Mouse (Mus musculus) limb, embryonic 14.5 days (tissue): Measurements from ENCODE around the gene Nedd4. TPM values are rescaled to one million over a fixed set of nuclear protein-coding genes. Genes with fewer than 3 reads are reported as not detected.
"Not testable (repeated sequence)": the region's sequence is repeated elsewhere in the genome, so short reads cannot be mapped to it uniquely, and the experiment has no call there.

Experiments used
- ATAC-seq: fragments of 200-750 bp; cut with Nextera tagmentation; 2 replicates; pipeline ENCODE4 v1.8.0; 2017; ENCODE audit warnings: low read depth, moderate number of reproducible peaks, moderate TSS enrichment; ENCODE audit not compliant: low FRiP score
- DNase-seq: peaks from one replicate; pipeline ENCODE4 v3.0.0-alpha.2; 2015; ENCODE audit warnings: low spot score
- H3K27ac ChIP-seq: fragments of 300-500 bp; sonication (generic); replicated peaks from 2 replicates; pipeline ENCODE4 v1.5.1; 2014; ENCODE audit warnings: low read depth, mild to moderate bottlenecking, low read length, moderate library complexity, mixed read lengths
- H3K27me3 ChIP-seq: fragments of 300-500 bp; sonication (generic); 2 replicates; pipeline ENCODE4 v1.6.1; 2014; ENCODE audit warnings: low read length, mixed read lengths; ENCODE audit not compliant: control insufficient read depth, insufficient read depth
- H3K36me3 ChIP-seq: fragments of 300-500 bp; sonication (generic); 2 replicates; pipeline ENCODE4 v1.6.1; 2014; ENCODE audit warnings: mild to moderate bottlenecking, low read length, moderate library complexity, mixed read lengths; ENCODE audit not compliant: control insufficient read depth, insufficient read depth
- H3K4me1 ChIP-seq: fragments of 300-500 bp; sonication (generic); 2 replicates; pipeline ENCODE4 v1.6.1; 2014; ENCODE audit warnings: antibody characterized with exemption, low read length, mixed read lengths; ENCODE audit not compliant: control insufficient read depth, insufficient read depth
- H3K4me2 ChIP-seq: fragments of 300-500 bp; sonication (generic); replicated peaks from 2 replicates; pipeline ENCODE4 v1.6.1; 2014; ENCODE audit warnings: low read depth, mild to moderate bottlenecking, low read length, moderate library complexity; ENCODE audit not compliant: severe bottlenecking
- H3K4me3 ChIP-seq: fragments of 300-500 bp; sonication (generic); replicated peaks from 2 replicates; pipeline ENCODE4 v1.5.1; 2014; ENCODE audit warnings: low read length
- H3K9ac ChIP-seq: fragments of 300-500 bp; sonication (generic); 2 replicates; pipeline ENCODE4 v1.6.1; 2014; ENCODE audit warnings: mild to moderate bottlenecking, low read depth, low read length, moderate library complexity; ENCODE audit not compliant: severe bottlenecking
- H3K9me3 ChIP-seq: fragments of 300-500 bp; sonication (generic); 2 replicates; pipeline ENCODE4 v1.6.1; 2016; ENCODE audit warnings: low read length; ENCODE audit not compliant: control insufficient read depth
- POLR2A ChIP-seq: fragments of 200-500 bp; IDR thresholded peaks from 2 replicates; pipeline ENCODE4 v1.8.0; 2012; ENCODE audit warnings: inconsistent platforms, mild to moderate bottlenecking, moderate library complexity, borderline replicate concordance; ENCODE audit not compliant: insufficient read depth, insufficient read length; ENCODE audit errors: extremely low read depth
- WGBS: fragments of 180-500 bp; shearing (Covaris S2); extraction: QIAGEN DNeasy Blood & Tissue Kit; methylation state at CpG from one replicate; pipeline ENCODE4 v1.1.7; 2014; 5-methylcytosine and 5-hydroxymethylcytosine counted together
- polyA plus RNA-seq, 2 experiments: library from polyadenylated mRNA; depleted of rRNA in 1 of 2; stranded (reverse) in 1 of 2; unstranded in 1 of 2; fragments of >200 nt; fragmentation: Nextera tagmentation in 1 of 2; extraction: Ambion mirVana in 1 of 2; gene quantifications; 2 replicates each; pipeline versions ENCODE4 v1.2.1 to v1.2.3; 2012 to 2014

Gene Nedd4
- polyA plus RNA-seq, 2 experiments: 684 to 859 TPM

DNA sequence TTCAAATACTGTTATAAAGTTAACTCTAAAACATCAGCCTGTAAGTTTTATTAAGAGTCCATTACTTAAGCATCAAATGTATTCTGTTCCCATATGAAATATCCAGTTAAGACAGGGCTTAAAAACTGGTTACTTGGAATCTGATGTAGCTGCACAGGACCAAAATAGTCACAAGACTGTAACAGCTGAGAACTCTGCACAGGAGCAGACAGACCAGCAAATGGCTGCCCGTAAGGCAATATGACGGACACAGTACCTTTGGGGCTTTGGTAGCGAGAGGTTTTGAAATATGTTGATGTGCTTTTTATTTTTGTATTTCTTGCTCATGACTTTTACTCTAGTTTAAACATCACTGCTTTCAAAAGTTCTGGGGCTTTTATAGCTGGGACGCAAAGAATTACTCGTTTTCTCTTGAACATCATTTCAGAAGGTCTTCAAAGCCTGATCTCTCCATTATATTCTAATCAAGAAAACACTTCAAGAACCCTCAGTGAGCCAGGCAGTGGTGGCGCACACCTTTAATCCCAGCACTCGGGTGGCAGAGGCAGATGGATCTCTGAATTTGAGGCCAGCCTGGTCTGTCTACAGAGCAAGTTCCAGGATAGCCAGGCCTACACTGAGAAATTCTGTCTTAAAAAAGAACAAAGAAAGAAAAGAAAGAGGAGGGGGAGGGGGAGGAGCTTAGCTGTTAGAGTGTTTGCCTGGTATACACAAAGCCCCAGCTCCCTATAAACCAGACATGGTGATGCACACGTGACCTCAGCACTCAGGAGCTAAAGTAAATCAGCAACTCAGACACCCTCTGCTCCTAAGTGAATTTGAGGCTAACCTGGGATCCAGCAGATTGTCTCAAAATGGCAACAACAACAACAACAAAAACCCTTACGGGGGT lies 22.9 kb upstream of the Nedd4 start:
- peak overlapping the region; percentile 100 for H3K27ac ChIP-seq
- no peak for TF ChIP-seq POLR2A
- peak overlapping the region; percentile 63 for H3K9ac ChIP-seq
- DNase-seq (peak; percentile 79), ATAC-seq (peak; percentile 64)
- peak overlapping the region; percentile 30 for H3K4me3 ChIP-seq
- H3K4me2 ChIP-seq: peak overlapping the region; percentile 72
- H3K27me3 ChIP-seq: no peaks in the 10 kb centered on the region
- no peaks in the 10 kb centered on the region for H3K9me3 ChIP-seq
- H3K4me1 ChIP-seq: peaks cover 37% of the 10 kb centered on the region
- 35% methylated on average over 9 of the region's 9 CpGs for WGBS
- no peaks in the 10 kb centered on the region for H3K36me3 ChIP-seq

GRCm38 (mm10) chr9:72639843-72640621 lies 22.1 kb upstream of the Nedd4 start:
- peak; percentile 64; the same call in 1 of the 2 replicates for TF ChIP-seq POLR2A
- ATAC-seq: peak; percentile 92
- Histone ChIP-seq H3K9me3 (no peaks in the 10 kb centered on the region), H3K36me3 (no peaks in the 10 kb centered on the region), H3K9ac (peak overlapping the region; percentile 63), H3K27ac (peak overlapping the region; percentile 100), H3K4me3 (peak overlapping the region; percentile 30), H3K4me1 (peaks cover 44% of the 10 kb centered on the region), H3K27me3 (no peaks in the 10 kb centered on the region), H3K4me2 (peak overlapping the region; percentile 72)
- peak; percentile 93 for DNase-seq
- under 1% methylated on average over 27 of the region's 27 CpGs for WGBS

- peak overlapping the region; percentile 63; the same call in 1 of the 2 replicates for H3K9ac ChIP-seq
- H3K36me3 ChIP-seq: no peaks in the 10 kb centered on the region
- peak overlapping the region; percentile 100 for H3K27ac ChIP-seq
- no peak for TF ChIP-seq POLR2A
- no peaks in the 10 kb centered on the region for H3K9me3 ChIP-seq
- ATAC-seq: peak; percentile 34
- H3K4me1 ChIP-seq: peaks cover 45% of the 10 kb centered on the region
- H3K4me3 ChIP-seq: no peak overlapping the region
- DNase-seq: no peak
- no peaks in the 10 kb centered on the region for H3K27me3 ChIP-seq
- peak overlapping the region; percentile 72 for H3K4me2 ChIP-seq
- 7% methylated on average over 7 of the region's 7 CpGs for WGBS
Measured at GRCm38 (mm10) chr9:72640642-72641041, 21.5 kb upstream of the Nedd4 start.

DNA sequence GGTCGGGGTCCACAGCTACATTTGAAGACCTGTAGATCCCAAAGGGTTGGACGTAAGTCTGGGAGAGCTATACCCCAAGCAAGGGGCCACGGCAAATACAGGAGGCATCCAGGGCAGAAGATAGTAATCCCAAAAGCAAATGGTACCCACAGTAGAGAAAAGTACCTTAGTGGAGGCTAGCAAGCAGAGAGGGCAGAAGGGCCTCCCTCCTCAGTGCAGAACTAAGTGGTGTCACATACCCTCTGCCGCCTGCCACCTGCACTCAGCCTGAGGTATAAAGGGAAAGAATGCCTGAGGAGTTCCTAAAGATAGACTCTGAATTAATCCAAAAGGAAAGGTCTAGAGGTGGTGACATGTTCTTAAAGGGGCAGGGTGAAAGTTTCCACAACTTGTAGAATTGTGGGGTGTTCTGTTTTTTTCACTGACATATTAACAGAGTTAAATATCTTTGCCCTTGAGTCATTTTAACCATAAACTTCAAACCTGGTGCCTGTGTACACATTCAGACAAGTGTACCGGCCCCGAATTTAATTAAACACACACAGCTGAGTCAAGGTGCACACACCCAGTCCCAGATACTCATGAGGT lies 21.0 kb upstream of the Nedd4 start:
- Histone ChIP-seq H3K36me3 (no peaks in the 10 kb centered on the region), H3K4me1 (peaks cover 48% of the 10 kb centered on the region), H3K4me3 (no peak overlapping the region), H3K9ac (0 out of 2 replicates have a peak overlapping the region, but pooled peaks have one; percentile 63), H3K27ac (peak overlapping the region; percentile 100), H3K9me3 (no peaks in the 10 kb centered on the region), H3K27me3 (no peaks in the 10 kb centered on the region), H3K4me2 (peak overlapping the region; percentile 72)
- WGBS: 52% methylated on average over 6 of the region's 6 CpGs
- ATAC-seq (no peak), DNase-seq (no peak)
- TF ChIP-seq POLR2A: no peak

DNA sequence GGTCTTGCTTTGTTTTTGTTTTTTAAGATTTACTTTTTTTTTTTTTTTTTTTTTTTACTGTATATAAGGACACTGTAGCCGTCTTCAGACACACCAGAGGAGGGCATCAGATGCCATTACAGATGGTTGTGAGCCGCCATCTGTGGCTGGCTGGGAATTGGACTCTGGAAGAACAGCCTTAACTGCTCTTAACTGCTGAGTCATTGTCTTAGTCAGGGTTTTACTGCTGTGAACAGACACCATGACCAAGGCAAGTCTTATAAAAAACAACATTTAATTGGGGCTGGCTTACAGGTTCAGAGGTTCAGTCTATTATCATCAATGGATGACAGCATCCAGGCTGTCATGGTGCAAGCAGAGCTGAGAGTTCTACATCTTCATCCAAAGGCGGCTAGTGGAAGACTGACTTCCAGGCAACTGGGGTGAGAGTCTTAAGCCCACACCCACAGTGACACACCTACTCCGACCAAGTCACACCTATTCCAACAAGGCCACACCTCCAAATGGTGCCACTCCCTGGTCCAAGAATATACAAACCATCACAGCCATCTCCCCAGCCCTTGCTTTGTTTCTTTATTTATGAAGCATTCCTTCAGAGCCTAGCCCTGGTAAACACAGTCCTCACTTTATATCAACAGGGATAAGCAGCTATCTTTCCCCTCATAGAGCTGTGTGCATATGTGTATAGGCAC lies 19.2 kb upstream of the Nedd4 start:
- H3K27me3 ChIP-seq, H3K4me3 ChIP-seq, H3K9me3 ChIP-seq, H3K27ac ChIP-seq, H3K4me2 ChIP-seq, H3K9ac ChIP-seq, H3K36me3 ChIP-seq, DNase-seq, ATAC-seq: not testable (repeated sequence)
- peaks cover 48% of the 10 kb centered on the region for H3K4me1 ChIP-seq
- WGBS: 93% methylated on average over 3 of the region's 4 CpGs
